Mouse (Mus musculus): ENCODE measurements around the gene Armc8. TPM values are rescaled to one million over a fixed set of nuclear protein-coding genes. Genes with fewer than 3 reads are reported as not detected.
"Not testable (repeated sequence)": the region's sequence is repeated elsewhere in the genome, so short reads cannot be mapped to it uniquely, and the experiment has no call there.

Armc8 gene
- 24.1 and 25.7 TPM in 2 replicates for polyA plus RNA-seq (2012; rRNA removed)

- peak; percentile 90 for DNase-seq (ENCODE audit: low spot score)
Measured at GRCm38 (mm10) chr9:99568347-99569070, at the start of gene Armc8. TSS of gene Armc8 (minus strand) at chr9:99568899.

- DNase-seq (ENCODE audit: low spot score): no peak
Measured at GRCm38 (mm10) chr9:99612202-99612601, 43.5 kb upstream of the Armc8 start, which contains the start of gene A4gnt. TSS of gene A4gnt (plus strand) at chr9:99612502.

- no peak for DNase-seq (ENCODE audit: low spot score)
Measured at GRCm38 (mm10) chr9:99603566-99603965, 34.9 kb upstream of the Armc8 start.

GRCm38 (mm10) chr9:99599127-99599526 lies 30.4 kb upstream of the Armc8 start:
- not testable (repeated sequence) for DNase-seq (ENCODE audit: low spot score)

GRCm38 (mm10) chr9:99591144-99591543 lies 22.4 kb upstream of the Armc8 start:
- no peak for DNase-seq (ENCODE audit: low spot score)

GRCm38 (mm10) chr9:99587505-99588202 lies 19.0 kb upstream of the Armc8 start:
- peak; percentile 55 for DNase-seq (ENCODE audit: low spot score)

- DNase-seq (ENCODE audit: low spot score): no peak
Measured at GRCm38 (mm10) chr9:99580655-99581054, 12.0 kb upstream of the Armc8 start.

GRCm38 (mm10) chr9:99575677-99576480 lies 7.2 kb upstream of the Armc8 start, which contains the start of gene Dbr1:
TSS of gene Dbr1 (plus strand) at chr9:99575799.
- DNase-seq (ENCODE audit: low spot score): peak; percentile 80

GRCm38 (mm10) chr9:99569071-99569397 lies 335 bp upstream of the Armc8 start:
- DNase-seq (ENCODE audit: low spot score): no peak

- DNase-seq (ENCODE audit: low spot score): no peak
Measured at GRCm38 (mm10) chr9:99568023-99568346, 714 bp downstream of the Armc8 start.

- peak; percentile 30 for DNase-seq (ENCODE audit: low spot score)
Measured at GRCm38 (mm10) chr9:99563714-99564113, 5.0 kb downstream of the Armc8 start.

GRCm38 (mm10) chr9:99560389-99560788 lies 8.3 kb downstream of the Armc8 start:
- DNase-seq (ENCODE audit: low spot score): no peak

GRCm38 (mm10) chr9:99559557-99559904 lies 9.2 kb downstream of the Armc8 start:
- no peak for DNase-seq (ENCODE audit: low spot score)

GRCm38 (mm10) chr9:99558824-99559556 lies 9.7 kb downstream of the Armc8 start:
- no peak for DNase-seq (ENCODE audit: low spot score)

- DNase-seq (ENCODE audit: low spot score): no peak
Measured at GRCm38 (mm10) chr9:99557580-99558300, 11.0 kb downstream of the Armc8 start.

GRCm38 (mm10) chr9:99555253-99555652 lies 13.4 kb downstream of the Armc8 start:
- DNase-seq (ENCODE audit: low spot score): no peak

- no peak for DNase-seq (ENCODE audit: low spot score)
Measured at GRCm38 (mm10) chr9:99554052-99554451, 14.6 kb downstream of the Armc8 start.

GRCm38 (mm10) chr9:99553049-99553448 lies 15.7 kb downstream of the Armc8 start:
- no peak for DNase-seq (ENCODE audit: low spot score)

- no peak for DNase-seq (ENCODE audit: low spot score)
Measured at GRCm38 (mm10) chr9:99552068-99552467, 16.6 kb downstream of the Armc8 start.

- DNase-seq (ENCODE audit: low spot score): no peak
Measured at GRCm38 (mm10) chr9:99546259-99546658, 22.4 kb downstream of the Armc8 start.

GRCm38 (mm10) chr9:99531865-99532264 lies 36.8 kb downstream of the Armc8 start:
- DNase-seq (ENCODE audit: low spot score): no peak
